Mouse (Mus musculus) stomach, embryonic 15.5 days (tissue): ENCODE measurements around the gene Pgs1. TPM values are rescaled to one million over a fixed set of nuclear protein-coding genes. Genes with fewer than 3 reads are reported as not detected.

ENCODE experiments used
- ATAC-seq: fragments of 200-750 bp; cut with Nextera tagmentation; 2 replicates; pipeline ENCODE4 v1.8.0; 2017; ENCODE audit warnings: low read depth, moderate number of reproducible peaks, moderate TSS enrichment; ENCODE audit not compliant: insufficient read depth, low FRiP score
- H3K27ac ChIP-seq: fragments of 300-500 bp; sonication (generic); 2 replicates; pipeline ENCODE4 v1.5.1; 2015; ENCODE audit warnings: mild to moderate bottlenecking, inconsistent platforms
- H3K27me3 ChIP-seq: fragments of 300-500 bp; sonication (generic); replicated peaks from 2 replicates; pipeline ENCODE4 v1.6.1; 2015; ENCODE audit warnings: inconsistent platforms
- H3K36me3 ChIP-seq: fragments of 300-500 bp; sonication (generic); 2 replicates; pipeline ENCODE4 v1.6.1; 2015; ENCODE audit warnings: inconsistent platforms
- H3K4me1 ChIP-seq: fragments of 300-500 bp; sonication (generic); 2 replicates; pipeline ENCODE4 v1.6.1; 2015; ENCODE audit warnings: inconsistent platforms
- H3K4me2 ChIP-seq: fragments of 300-500 bp; sonication (generic); 2 replicates; pipeline ENCODE4 v1.6.1; 2015; ENCODE audit warnings: mild to moderate bottlenecking, inconsistent platforms
- H3K4me3 ChIP-seq: fragments of 300-500 bp; sonication (generic); replicated peaks from 2 replicates; pipeline ENCODE4 v1.5.1; 2015; ENCODE audit warnings: inconsistent platforms
- H3K9ac ChIP-seq: fragments of 300-500 bp; sonication (generic); 2 replicates; pipeline ENCODE4 v1.6.1; 2015; ENCODE audit warnings: inconsistent platforms
- H3K9me3 ChIP-seq: fragments of 300-500 bp; sonication (generic); 2 replicates; pipeline ENCODE4 v1.6.1; 2016; ENCODE audit warnings: inconsistent platforms
- WGBS: fragments of 180-500 bp; shearing (Covaris S2); methylation state at CpG from one replicate; pipeline ENCODE4 v1.1.7; 2015; 5-methylcytosine and 5-hydroxymethylcytosine counted together
- polyA plus RNA-seq: library from polyadenylated mRNA; unstranded; fragments of >200 nt; fragmentation: Nextera tagmentation; extraction: Ambion mirVana; gene quantifications from 2 replicates; pipeline ENCODE4 v1.2.1, GENCODE M21; 2015

Gene Pgs1
- polyA plus RNA-seq, 1 experiment from 2014 or later: 34.6 TPM

GRCm38 (mm10) chr11:117999260-117999934 lies 13.3 kb downstream of the Pgs1 start:
- no peak for ATAC-seq
- peaks cover 35% of the 10 kb centered on the region for H3K4me1 ChIP-seq
- H3K4me3 ChIP-seq: no peak overlapping the region
- H3K27me3 ChIP-seq: no peaks in the 10 kb centered on the region
- no peak overlapping the region for H3K9ac ChIP-seq
- H3K36me3 ChIP-seq: peaks cover 33% of the 10 kb centered on the region
- peak overlapping the region; percentile 59 for H3K27ac ChIP-seq
- 63% methylated on average over 6 of the region's 6 CpGs for WGBS
- H3K9me3 ChIP-seq: no peaks in the 10 kb centered on the region
- no peak overlapping the region for H3K4me2 ChIP-seq

GRCm38 (mm10) chr11:118000083-118000482 lies 14.0 kb downstream of the Pgs1 start:
- H3K9me3 ChIP-seq: no peaks in the 10 kb centered on the region
- no peak overlapping the region for H3K9ac ChIP-seq
- no peaks in the 10 kb centered on the region for H3K27me3 ChIP-seq
- no peak overlapping the region for H3K4me3 ChIP-seq
- no peak overlapping the region for H3K4me2 ChIP-seq
- H3K36me3 ChIP-seq: peaks cover 39% of the 10 kb centered on the region
- H3K4me1 ChIP-seq: peaks cover 28% of the 10 kb centered on the region
- WGBS: 68% methylated on average over 1 of the region's 1 CpGs
- peak overlapping the region; percentile 51; the same call in 1 of the 2 replicates for H3K27ac ChIP-seq
- no peak for ATAC-seq

- ATAC-seq: peak; percentile 60; the same call in 1 of the 2 replicates
- Histone ChIP-seq H3K9me3 (no peaks in the 10 kb centered on the region), H3K9ac (no peak overlapping the region), H3K27me3 (no peaks in the 10 kb centered on the region), H3K4me1 (peaks cover 23% of the 10 kb centered on the region), H3K36me3 (peaks cover 44% of the 10 kb centered on the region), H3K4me2 (no peak overlapping the region), H3K27ac (peak overlapping the region; percentile 71; the same call in 1 of the 2 replicates), H3K4me3 (no peak overlapping the region)
- WGBS: 83% methylated on average over 7 of the region's 7 CpGs
Measured at GRCm38 (mm10) chr11:118000565-118001215, 14.6 kb downstream of the Pgs1 start.

- H3K27me3 ChIP-seq: no peaks in the 10 kb centered on the region
- 90% methylated on average over 14 of the region's 14 CpGs for WGBS
- ATAC-seq: no peak
- peaks cover 30% of the 10 kb centered on the region for H3K4me1 ChIP-seq
- H3K9ac ChIP-seq: no peak overlapping the region
- H3K4me2 ChIP-seq: no peak overlapping the region
- no peak overlapping the region for H3K27ac ChIP-seq
- H3K36me3 ChIP-seq: peaks cover 56% of the 10 kb centered on the region
- no peak overlapping the region for H3K4me3 ChIP-seq
- no peaks in the 10 kb centered on the region for H3K9me3 ChIP-seq
Measured at GRCm38 (mm10) chr11:118003176-118003575, 17.1 kb downstream of the Pgs1 start.

- H3K27ac ChIP-seq: no peak overlapping the region; the same call in 1 of the 2 replicates
- 67% methylated on average over 5 of the region's 5 CpGs for WGBS
- no peak for ATAC-seq
- no peaks in the 10 kb centered on the region for H3K9me3 ChIP-seq
- H3K36me3 ChIP-seq: peaks cover 56% of the 10 kb centered on the region
- no peaks in the 10 kb centered on the region for H3K27me3 ChIP-seq
- no peak overlapping the region for H3K4me2 ChIP-seq
- H3K9ac ChIP-seq: no peak overlapping the region
- peaks cover 30% of the 10 kb centered on the region for H3K4me1 ChIP-seq
- H3K4me3 ChIP-seq: no peak overlapping the region
Measured at GRCm38 (mm10) chr11:118003718-118004117, 17.6 kb downstream of the Pgs1 start.

GRCm38 (mm10) chr11:118004217-118004616 lies 18.1 kb downstream of the Pgs1 start:
- peaks cover 56% of the 10 kb centered on the region for H3K36me3 ChIP-seq
- H3K27ac ChIP-seq: no peak overlapping the region; the same call in 1 of the 2 replicates
- no peaks in the 10 kb centered on the region for H3K27me3 ChIP-seq
- H3K4me2 ChIP-seq: no peak overlapping the region
- no peak overlapping the region for H3K9ac ChIP-seq
- ATAC-seq: no peak
- H3K4me1 ChIP-seq: peaks cover 30% of the 10 kb centered on the region
- no peak overlapping the region for H3K4me3 ChIP-seq
- 76% methylated on average over 5 of the region's 5 CpGs for WGBS
- H3K9me3 ChIP-seq: no peaks in the 10 kb centered on the region

GRCm38 (mm10) chr11:118007460-118008143 lies 21.5 kb downstream of the Pgs1 start:
- Histone ChIP-seq H3K36me3 (peaks cover 35% of the 10 kb centered on the region), H3K4me1 (peaks cover 30% of the 10 kb centered on the region), H3K27ac (peak overlapping the region; percentile 55), H3K9me3 (no peaks in the 10 kb centered on the region), H3K9ac (no peak overlapping the region), H3K4me2 (no peak overlapping the region), H3K27me3 (no peaks in the 10 kb centered on the region), H3K4me3 (no peak overlapping the region)
- WGBS: 48% methylated on average over 8 of the region's 8 CpGs
- ATAC-seq: peak; percentile 44; the same call in 1 of the 2 replicates

GRCm38 (mm10) chr11:118008144-118008805 lies 22.2 kb downstream of the Pgs1 start:
- H3K36me3 ChIP-seq: peaks cover 30% of the 10 kb centered on the region
- WGBS: 63% methylated on average over 5 of the region's 5 CpGs
- H3K27me3 ChIP-seq: no peaks in the 10 kb centered on the region
- no peak overlapping the region for H3K4me2 ChIP-seq
- no peak overlapping the region; the same call in 1 of the 2 replicates for H3K9ac ChIP-seq
- peaks cover 30% of the 10 kb centered on the region for H3K4me1 ChIP-seq
- ATAC-seq: no peak
- H3K27ac ChIP-seq: peak overlapping the region; percentile 55; the same call in 1 of the 2 replicates
- H3K9me3 ChIP-seq: no peaks in the 10 kb centered on the region
- H3K4me3 ChIP-seq: no peak overlapping the region

- Histone ChIP-seq H3K27ac (no peak overlapping the region; the same call in 1 of the 2 replicates), H3K36me3 (peaks cover 24% of the 10 kb centered on the region), H3K4me3 (no peak overlapping the region), H3K9ac (no peak overlapping the region), H3K9me3 (no peaks in the 10 kb centered on the region), H3K27me3 (no peaks in the 10 kb centered on the region), H3K4me1 (peaks cover 30% of the 10 kb centered on the region), H3K4me2 (no peak overlapping the region)
- WGBS: 73% methylated on average over 8 of the region's 8 CpGs
- no peak for ATAC-seq
Measured at GRCm38 (mm10) chr11:118008843-118009242, 22.8 kb downstream of the Pgs1 start.

- H3K36me3 ChIP-seq: peaks cover 18% of the 10 kb centered on the region
- H3K4me1 ChIP-seq: peaks cover 30% of the 10 kb centered on the region
- no peak overlapping the region for H3K4me2 ChIP-seq
- H3K9ac ChIP-seq: no peak overlapping the region
- H3K9me3 ChIP-seq: no peaks in the 10 kb centered on the region
- H3K27ac ChIP-seq: peak overlapping the region; percentile 48
- ATAC-seq: no peak
- H3K4me3 ChIP-seq: no peak overlapping the region
- 52% methylated on average over 4 of the region's 4 CpGs for WGBS
- H3K27me3 ChIP-seq: no peaks in the 10 kb centered on the region
Measured at GRCm38 (mm10) chr11:118009865-118010571, 23.9 kb downstream of the Pgs1 start.

GRCm38 (mm10) chr11:118012595-118012994 lies 26.5 kb downstream of the Pgs1 start:
- H3K4me1 ChIP-seq: peaks cover 24% of the 10 kb centered on the region
- 72% methylated on average over 1 of the region's 1 CpGs for WGBS
- no peak for ATAC-seq

More at GRCm38 (mm10) chr11:118012595-118012994, 26.5 kb downstream of the Pgs1 start:
- Histone ChIP-seq H3K9ac (no peak overlapping the region), H3K27ac (no peak overlapping the region), H3K4me2 (no peak overlapping the region), H3K27me3 (no peaks in the 10 kb centered on the region), H3K9me3 (no peaks in the 10 kb centered on the region), H3K36me3 (0 out of 2 replicates have a peak, but pooled peaks cover under 1% of the 10 kb centered on the region), H3K4me3 (no peak overlapping the region)
